Mouse (Mus musculus) heart, embryonic 16.5 days (tissue): ENCODE results near the gene Il1rl1. TPM values are rescaled to one million over a fixed set of nuclear protein-coding genes. Genes with fewer than 3 reads are reported as not detected.

Source experiments
- ATAC-seq: fragments of 200-750 bp; cut with Nextera tagmentation; replicated peaks from 2 replicates; pipeline ENCODE4 v1.8.0; 2017; ENCODE audit warnings: moderate number of reproducible peaks; ENCODE audit not compliant: insufficient read depth, low FRiP score; ENCODE audit errors: extremely low read depth
- H3K27ac ChIP-seq: fragments of 300-500 bp; sonication (generic); 2 replicates; pipeline ENCODE4 v1.5.1; 2014; ENCODE audit warnings: mild to moderate bottlenecking, low read length, control low read depth, moderate library complexity
- H3K27me3 ChIP-seq: fragments of 300-500 bp; sonication (generic); 2 replicates; pipeline ENCODE4 v1.6.1; 2014; ENCODE audit warnings: low read length, mixed read lengths; ENCODE audit not compliant: control insufficient read depth, insufficient read depth
- H3K36me3 ChIP-seq: fragments of 300-500 bp; sonication (generic); 2 replicates; pipeline ENCODE4 v1.6.1; 2014; ENCODE audit not compliant: control insufficient read depth, insufficient read depth
- H3K4me1 ChIP-seq: fragments of 300-500 bp; sonication (generic); 2 replicates; pipeline ENCODE4 v1.6.1; 2014; ENCODE audit warnings: low read length, mixed read lengths; ENCODE audit not compliant: control insufficient read depth, insufficient read depth
- H3K4me2 ChIP-seq: fragments of 300-500 bp; sonication (generic); 2 replicates; pipeline ENCODE4 v1.6.1; 2014; ENCODE audit warnings: low read depth, mild to moderate bottlenecking, control low read depth, low read length
- H3K4me3 ChIP-seq: fragments of 300-500 bp; sonication (generic); 2 replicates; pipeline ENCODE4 v1.5.1; 2014; ENCODE audit warnings: mild to moderate bottlenecking, control low read depth, low read length
- H3K9ac ChIP-seq: fragments of 300-500 bp; sonication (generic); 2 replicates; pipeline ENCODE4 v1.6.1; 2014; ENCODE audit warnings: low read length, control low read depth
- H3K9me3 ChIP-seq: fragments of 300-500 bp; sonication (generic); replicated peaks from 2 replicates; pipeline ENCODE4 v1.6.1; 2016; ENCODE audit warnings: low read length; ENCODE audit not compliant: control insufficient read depth
- WGBS: fragments of 180-500 bp; shearing (Covaris S2); extraction: QIAGEN DNeasy Blood & Tissue Kit; methylation state at CpG from one replicate; pipeline ENCODE4 v1.1.7; 2014; 5-methylcytosine and 5-hydroxymethylcytosine counted together
- polyA plus RNA-seq: library from polyadenylated mRNA; unstranded; fragments of >200 nt; fragmentation: Nextera tagmentation; extraction: Ambion mirVana; gene quantifications from 2 replicates; pipeline ENCODE4 v1.2.1, GENCODE M21; 2015

Il1rl1 gene
- polyA plus RNA-seq, 1 experiment from 2014 or later: 0.49 TPM

GRCm38 (mm10) chr1:40468805-40469204, 39.4 kb downstream of the Il1rl1 start:
- WGBS: 53% methylated on average over 2 of the region's 2 CpGs
- H3K9me3 ChIP-seq: no peaks in the 10 kb centered on the region
- H3K4me2 ChIP-seq: no peak overlapping the region
- no peak overlapping the region for H3K9ac ChIP-seq
- H3K27ac ChIP-seq: no peak overlapping the region
- H3K4me3 ChIP-seq: no peak overlapping the region
- no peaks in the 10 kb centered on the region for H3K36me3 ChIP-seq
- no peak for ATAC-seq
- no peaks in the 10 kb centered on the region for H3K4me1 ChIP-seq
- no peaks in the 10 kb centered on the region for H3K27me3 ChIP-seq

DNA sequence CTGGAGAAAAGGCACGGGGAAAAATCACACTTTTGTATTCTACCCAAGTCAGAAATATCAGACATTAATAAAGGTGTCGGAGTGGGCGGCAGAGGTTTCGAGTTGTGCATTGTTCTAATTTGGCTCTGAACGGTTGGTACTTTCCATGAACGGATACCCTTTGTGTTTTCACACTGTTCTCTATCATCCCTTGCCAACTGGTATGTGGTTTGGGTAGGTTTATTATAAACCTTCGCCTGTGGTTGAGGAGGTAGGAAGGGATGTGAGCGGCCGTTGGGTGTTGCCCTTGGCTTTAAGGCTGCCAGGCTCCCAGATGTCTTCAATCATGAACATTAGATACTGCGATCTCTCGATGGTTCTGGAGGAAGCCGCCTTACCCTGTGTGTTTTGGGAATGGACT, 40.5 kb downstream of the Il1rl1 start:
- Histone ChIP-seq H3K27ac (no peak overlapping the region), H3K36me3 (no peaks in the 10 kb centered on the region), H3K4me3 (no peak overlapping the region), H3K9me3 (no peaks in the 10 kb centered on the region), H3K4me2 (no peak overlapping the region), H3K9ac (no peak overlapping the region), H3K4me1 (no peaks in the 10 kb centered on the region), H3K27me3 (no peaks in the 10 kb centered on the region)
- ATAC-seq: no peak
- 79% methylated on average over 12 of the region's 12 CpGs for WGBS

DNA sequence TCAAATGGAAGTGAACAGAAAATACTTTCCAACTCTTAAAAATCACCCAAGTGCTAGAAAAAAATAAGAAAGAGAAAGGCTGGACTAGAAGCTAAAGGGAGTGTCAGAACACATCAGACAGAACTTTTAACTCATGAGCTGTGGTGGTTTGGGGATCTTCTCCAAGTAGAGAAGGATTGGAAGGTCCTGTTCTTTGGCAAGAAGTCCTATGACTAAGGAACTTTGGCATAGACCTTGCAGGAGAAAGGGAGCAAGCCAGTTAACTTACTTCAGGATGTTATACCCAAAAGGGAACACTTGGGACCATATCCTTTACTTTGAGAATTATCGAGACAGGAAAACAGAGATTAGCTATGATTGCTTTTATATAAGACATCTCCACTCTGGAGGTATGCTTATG, 43.0 kb downstream of the Il1rl1 start:
- Histone ChIP-seq H3K9me3 (no peaks in the 10 kb centered on the region), H3K36me3 (no peaks in the 10 kb centered on the region), H3K27me3 (no peaks in the 10 kb centered on the region), H3K9ac (no peak overlapping the region), H3K4me2 (no peak overlapping the region), H3K4me3 (no peak overlapping the region), H3K27ac (no peak overlapping the region), H3K4me1 (no peaks in the 10 kb centered on the region)
- WGBS: 63% methylated on average over 1 of the region's 1 CpGs
- ATAC-seq: no peak

DNA sequence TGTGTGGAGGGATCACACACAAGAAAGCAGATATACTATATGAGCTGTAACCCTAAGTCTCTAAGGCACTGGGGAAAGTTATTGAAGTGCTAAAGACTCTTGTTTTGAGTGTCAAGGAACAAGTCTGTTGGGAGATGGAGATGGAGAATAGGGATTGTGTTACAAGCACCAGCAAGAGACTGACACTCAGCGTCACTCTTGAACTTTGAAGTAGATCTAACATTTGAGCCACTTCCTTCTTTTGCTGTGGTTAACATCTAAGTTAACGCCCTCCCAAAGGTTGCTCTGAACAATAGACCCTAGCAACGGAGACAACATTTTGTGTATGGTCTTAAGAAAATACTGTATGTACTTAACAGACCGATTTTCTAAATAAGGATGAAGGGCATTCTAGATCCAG, 44.3 kb downstream of the Il1rl1 start:
- H3K27me3 ChIP-seq: no peaks in the 10 kb centered on the region
- no peaks in the 10 kb centered on the region for H3K4me1 ChIP-seq
- H3K36me3 ChIP-seq: no peaks in the 10 kb centered on the region
- no peak overlapping the region for H3K4me3 ChIP-seq
- no peak for ATAC-seq
- no peak overlapping the region for H3K9ac ChIP-seq
- no peaks in the 10 kb centered on the region for H3K9me3 ChIP-seq
- H3K27ac ChIP-seq: no peak overlapping the region
- no peak overlapping the region for H3K4me2 ChIP-seq
- WGBS: 79% methylated on average over 4 of the region's 4 CpGs

GRCm38 (mm10) chr1:40474336-40474735, 45.0 kb downstream of the Il1rl1 start:
- Histone ChIP-seq H3K27me3 (no peaks in the 10 kb centered on the region), H3K4me2 (no peak overlapping the region), H3K4me1 (no peaks in the 10 kb centered on the region), H3K27ac (no peak overlapping the region), H3K36me3 (no peaks in the 10 kb centered on the region), H3K9ac (no peak overlapping the region), H3K4me3 (no peak overlapping the region), H3K9me3 (no peaks in the 10 kb centered on the region)
- ATAC-seq: no peak
- WGBS: 54% methylated on average over 5 of the region's 5 CpGs

- no peak overlapping the region for H3K4me3 ChIP-seq
- H3K9me3 ChIP-seq: no peaks in the 10 kb centered on the region
- 53% methylated on average over 3 of the region's 3 CpGs for WGBS
- H3K27me3 ChIP-seq: no peaks in the 10 kb centered on the region
- H3K4me1 ChIP-seq: no peaks in the 10 kb centered on the region
- no peak overlapping the region for H3K4me2 ChIP-seq
- H3K27ac ChIP-seq: no peak overlapping the region
- no peaks in the 10 kb centered on the region for H3K36me3 ChIP-seq
- no peak overlapping the region for H3K9ac ChIP-seq
- ATAC-seq: no peak
Measured at GRCm38 (mm10) chr1:40475697-40476096, 46.3 kb downstream of the Il1rl1 start.

DNA sequence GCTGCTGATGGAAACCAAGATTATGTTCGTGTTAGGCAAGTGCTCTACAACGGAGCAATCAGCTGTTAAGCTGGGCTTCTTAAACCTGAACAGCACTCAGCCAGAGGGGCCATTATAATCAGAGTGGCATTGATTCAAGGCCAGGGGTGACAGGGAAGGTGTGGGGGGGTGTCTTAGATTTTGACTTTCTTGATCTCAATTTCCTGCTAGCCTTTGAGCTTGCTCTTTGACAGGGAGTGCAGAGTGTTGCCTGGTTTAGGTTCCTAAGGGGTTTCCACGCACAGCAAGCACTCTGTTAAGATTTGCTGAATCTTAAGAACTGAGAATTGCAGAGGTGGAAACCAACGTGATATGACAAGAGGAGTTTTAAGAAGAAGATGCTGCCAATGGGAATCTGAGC, 47.4 kb downstream of the Il1rl1 start:
- no peak for ATAC-seq
- H3K27me3 ChIP-seq: no peaks in the 10 kb centered on the region
- H3K4me2 ChIP-seq: no peak overlapping the region
- no peaks in the 10 kb centered on the region for H3K4me1 ChIP-seq
- H3K27ac ChIP-seq: no peak overlapping the region
- no peaks in the 10 kb centered on the region for H3K36me3 ChIP-seq
- 59% methylated on average over 4 of the region's 4 CpGs for WGBS
- H3K4me3 ChIP-seq: no peak overlapping the region
- H3K9ac ChIP-seq: no peak overlapping the region
- H3K9me3 ChIP-seq: no peaks in the 10 kb centered on the region

- Histone ChIP-seq H3K27me3 (no peaks in the 10 kb centered on the region), H3K27ac (no peak overlapping the region), H3K4me3 (no peak overlapping the region), H3K4me1 (no peaks in the 10 kb centered on the region), H3K36me3 (no peaks in the 10 kb centered on the region), H3K9ac (no peak overlapping the region), H3K9me3 (no peaks in the 10 kb centered on the region), H3K4me2 (no peak overlapping the region)
- WGBS: 58% methylated on average over 6 of the region's 6 CpGs
- ATAC-seq: no peak
Measured at GRCm38 (mm10) chr1:40479505-40479923, 50.1 kb downstream of the Il1rl1 start.

DNA sequence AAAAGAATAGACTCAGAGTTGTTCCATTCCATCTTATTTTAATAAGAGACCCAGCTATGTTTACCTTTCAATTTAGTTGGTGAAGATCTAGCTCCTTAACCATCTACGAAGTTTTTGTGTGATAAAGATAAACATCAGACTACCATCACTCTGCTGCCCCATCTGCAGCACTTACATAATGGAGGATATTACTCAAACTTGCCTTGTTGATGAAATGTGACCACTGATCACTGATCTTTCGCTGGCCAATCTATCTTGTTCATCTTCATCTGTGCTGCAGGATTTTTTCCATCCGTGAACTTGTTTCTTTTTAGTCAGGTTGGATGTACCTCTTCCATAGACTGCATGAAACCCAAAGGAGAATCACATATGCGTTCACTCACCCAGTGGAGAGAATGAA, 65.2 kb downstream of the Il1rl1 start:
- H3K9ac ChIP-seq: no peak overlapping the region
- no peaks in the 10 kb centered on the region for H3K27me3 ChIP-seq
- no peak overlapping the region for H3K4me3 ChIP-seq
- H3K36me3 ChIP-seq: no peaks in the 10 kb centered on the region
- H3K4me2 ChIP-seq: no peak overlapping the region
- no peak overlapping the region for H3K27ac ChIP-seq
- H3K9me3 ChIP-seq: no peaks in the 10 kb centered on the region
- no peaks in the 10 kb centered on the region for H3K4me1 ChIP-seq
- no peak for ATAC-seq
- WGBS: 72% methylated on average over 4 of the region's 4 CpGs

- no peak for ATAC-seq
- Histone ChIP-seq H3K27me3 (no peaks in the 10 kb centered on the region), H3K9me3 (no peaks in the 10 kb centered on the region), H3K4me3 (no peak overlapping the region), H3K27ac (no peak overlapping the region), H3K4me1 (no peaks in the 10 kb centered on the region), H3K4me2 (no peak overlapping the region), H3K9ac (no peak overlapping the region), H3K36me3 (no peaks in the 10 kb centered on the region)
- 84% methylated on average over 1 of the region's 1 CpGs for WGBS
Measured at GRCm38 (mm10) chr1:40499708-40500107, 70.3 kb downstream of the Il1rl1 start.
